Mouse (Mus musculus): Measurements from ENCODE around the gene Aldh3b1.

DNA sequence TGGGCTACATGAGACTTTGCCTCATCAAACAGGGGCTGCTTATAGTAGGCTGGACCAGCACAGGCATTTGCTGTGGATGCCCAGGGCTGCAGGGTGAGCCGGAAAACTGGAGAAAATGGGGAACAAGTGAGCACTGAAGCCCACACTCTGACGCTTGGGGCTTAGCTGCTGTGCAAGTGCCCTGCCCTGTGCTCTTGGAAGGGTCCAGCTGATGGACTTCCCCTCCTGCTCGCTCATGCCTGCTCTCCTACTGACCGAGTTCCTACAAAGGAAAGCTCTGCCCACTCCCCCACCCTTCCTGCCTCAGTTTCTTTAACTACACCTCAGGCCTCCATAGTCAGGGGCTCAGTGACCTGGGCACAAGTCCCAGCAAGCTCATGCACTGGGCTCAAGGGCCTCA, 1.6 kb downstream of the Aldh3b1 start:
- TF ChIP-seq CTCF (IDR thresholded peaks at IDR 0.05; ENCODE audit: low read depth) = no peak
- no peak for TF ChIP-seq EP300 (optimal IDR thresholded peaks at IDR 0.05)
